ENCODE assay signal across 12 mouse cellular contexts in the genomic region with DNA sequence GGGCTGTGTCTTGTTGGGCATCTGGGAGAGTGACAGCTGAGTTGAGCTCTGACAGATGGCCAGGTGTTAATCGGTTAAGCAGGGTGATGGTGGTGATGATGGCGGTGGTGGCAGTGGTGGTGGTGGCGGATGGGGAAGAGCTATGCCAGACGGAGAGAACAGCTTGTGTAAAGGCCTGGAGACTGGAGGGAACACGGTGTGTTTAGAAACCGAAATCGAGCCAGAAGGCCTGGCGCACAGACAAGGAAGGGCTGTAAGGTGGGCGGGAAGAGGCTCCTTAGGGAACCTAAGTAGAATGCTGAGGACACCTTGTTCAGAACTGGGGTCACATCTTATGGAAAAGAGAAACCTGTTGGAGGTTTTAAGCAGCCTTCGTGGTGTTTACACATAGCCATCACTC.
A peak's percentile ranks its signal among the peaks of the same experiment; 100 is the strongest.
DNase-seq lines count a peak whose midpoint lies in the region.
"Had no signal": no experiment of that assay in that cellular context is flagged by ENCODE, and none has a peak within 500 bp of the region (broad histone marks: within the 10 kb centered on the region; RNA-seq: fewer than 3 reads in every experiment).

No protein-coding gene starts in this region.

- peak; percentile 4 for DNase-seq in urinary bladder, postnatal 14 days (ENCODE audit: low spot score)
- no peak for DNase-seq in urinary bladder, postnatal 36 days (ENCODE audit: low spot score in 2 of 2)
- peak; percentile 79 to 83 for DNase-seq in layer of hippocampus, adult 18-20 months (ENCODE audit: low spot score in 2 of 2)
- peak; percentile 71 to 90 for DNase-seq in left cerebral cortex, postnatal 25 days (ENCODE audit: low spot score in 2 of 2)
- no peak for DNase-seq in heart, embryonic 10.5 days (ENCODE audit: low spot score)
- DNase-seq in gastrocnemius, postnatal 10 days: no peak
- no peak for DNase-seq in MN1 (ENCODE audit: low spot score)
- no peak for DNase-seq in spleen, postnatal 4 days (ENCODE audit: low spot score in 2 of 2)
- DNase-seq: lung, adult 18-20 months; midbrain, embryonic 14.5 days had no signal

- H3K4me3 ChIP-seq in heart, embryonic 10.5 days: no peak overlapping the region
- H3K4me3 ChIP-seq: hindbrain, embryonic 15.5 days; stomach, embryonic 15.5 days had no signal

- no peaks in the 10 kb centered on the region for H3K27me3 ChIP-seq in heart, embryonic 10.5 days (ENCODE audit: insufficient read depth, poor library complexity, severe bottlenecking)
- H3K27me3 ChIP-seq: hindbrain, embryonic 15.5 days; stomach, embryonic 15.5 days had no signal

- H3K36me3 ChIP-seq in heart, embryonic 10.5 days: no peaks in the 10 kb centered on the region
- H3K36me3 ChIP-seq: hindbrain, embryonic 15.5 days; stomach, embryonic 15.5 days had no signal

- no peaks in the 10 kb centered on the region for H3K4me1 ChIP-seq in heart, embryonic 10.5 days
- H3K4me1 ChIP-seq: hindbrain, embryonic 15.5 days; stomach, embryonic 15.5 days had no signal

- no peak overlapping the region for H3K27ac ChIP-seq in heart, embryonic 10.5 days
- H3K27ac ChIP-seq: hindbrain, embryonic 15.5 days; stomach, embryonic 15.5 days had no signal

- intact Hi-C loops in left cerebral cortex, postnatal 25 days (cut with DNase I): loop anchor here (1.0 to 5.0 kb wide), 6 partner anchors 10 to 226 kb away; no protein-coding TSS in a partner anchor

- no peaks in the 10 kb centered on the region for H3K9me3 ChIP-seq in heart, embryonic 10.5 days
- H3K9me3 ChIP-seq: hindbrain, embryonic 15.5 days; stomach, embryonic 15.5 days had no signal

- 67% methylated on average over 10 of the region's 10 CpGs for WGBS in heart, embryonic 10.5 days

Comparison
In these comparisons a context has a peak if more than half of its experiments do, and no peak if none do; other contexts are left out.
1. DNase-seq: peak in urinary bladder, postnatal 14 days (single experiment), layer of hippocampus, adult 18-20 months (2 of 2) and left cerebral cortex, postnatal 25 days (2 of 2); none in urinary bladder, postnatal 36 days (0 of 2), heart, embryonic 10.5 days (single experiment), gastrocnemius, postnatal 10 days (single experiment), MN1 (single experiment) and spleen, postnatal 4 days (0 of 2).